Mouse (Mus musculus): ENCODE measurements around the gene Slc25a42.

GRCm38 (mm10) chr8:70210538-70210937 lies 1.6 kb downstream of the Slc25a42 start:
- TF ChIP-seq CTCF (IDR thresholded peaks at IDR 0.05; ENCODE audit: borderline replicate concordance, insufficient read depth, low read depth, low read length) (no peak), POLR2A (IDR thresholded peaks at IDR 0.05; ENCODE audit: borderline replicate concordance, insufficient read depth, low read length) (no peak)
